Mouse (Mus musculus): Measurements from ENCODE around the gene Hoxd12. TPM values are rescaled to one million over a fixed set of nuclear protein-coding genes. Genes with fewer than 3 reads are reported as not detected.

Hoxd12 gene
- polyA plus RNA-seq, 1 experiment from 2014 or later = not detected

- ATAC-seq = no peak
- no peak overlapping the region for H3K27ac ChIP-seq (ENCODE audit: low read depth, low read length)
- H3K36me3 ChIP-seq (ENCODE audit: control insufficient read depth, insufficient read depth, low read length) = no peaks in the 10 kb centered on the region
- WGBS = 0% methylated on average over 34 of the region's 47 CpGs
- no peaks in the 10 kb centered on the region; the same call in 1 of the 2 replicates for H3K9me3 ChIP-seq (ENCODE audit: control insufficient read depth, low read length)
- peaks cover 45% of the 10 kb centered on the region for H3K27me3 ChIP-seq (replicated peaks; ENCODE audit: control insufficient read depth, insufficient read depth, low read length)
- H3K4me1 ChIP-seq (ENCODE audit: control insufficient read depth, insufficient read depth, low read depth, low read length) = peaks cover 6% of the 10 kb centered on the region
- H3K9ac ChIP-seq (ENCODE audit: low read depth, low read length) = no peak overlapping the region; the same call in 1 of the 2 replicates
- H3K4me3 ChIP-seq (ENCODE audit: low read length) = peak overlapping the region; percentile 37
- peak overlapping the region; percentile 59 for H3K4me2 ChIP-seq (ENCODE audit: low read length)
These were observed 19.4 kb upstream of the Hoxd12 start for GRCm38 (mm10) chr2:74655420-74655781.

GRCm38 (mm10) chr2:74655821-74656631 is 18.8 kb upstream of the Hoxd12 start:
- Histone ChIP-seq H3K9ac (ENCODE audit: low read depth, low read length) (peak overlapping the region; percentile 48), H3K4me1 (ENCODE audit: control insufficient read depth, insufficient read depth, low read depth, low read length) (peaks cover 6% of the 10 kb centered on the region), H3K36me3 (ENCODE audit: control insufficient read depth, insufficient read depth, low read length) (no peaks in the 10 kb centered on the region), H3K4me3 (ENCODE audit: low read length) (peak overlapping the region; percentile 37), H3K4me2 (ENCODE audit: low read length) (peak overlapping the region; percentile 59), H3K9me3 (ENCODE audit: control insufficient read depth, low read length) (no peaks in the 10 kb centered on the region; the same call in 1 of the 2 replicates), H3K27ac (ENCODE audit: low read depth, low read length) (no peak overlapping the region), H3K27me3 (replicated peaks; ENCODE audit: control insufficient read depth, insufficient read depth, low read length) (peaks cover 47% of the 10 kb centered on the region)
- under 1% methylated on average over 38 of the region's 69 CpGs for WGBS
- no peak for ATAC-seq

GRCm38 (mm10) chr2:74656632-74657021 is 18.2 kb upstream of the Hoxd12 start:
- H3K27ac ChIP-seq (ENCODE audit: low read depth, low read length) = no peak overlapping the region
- no peak overlapping the region for H3K4me2 ChIP-seq (ENCODE audit: low read length)
- no peaks in the 10 kb centered on the region; the same call in 1 of the 2 replicates for H3K9me3 ChIP-seq (ENCODE audit: control insufficient read depth, low read length)
- 8% methylated on average over 4 of the region's 4 CpGs for WGBS
- H3K4me1 ChIP-seq (ENCODE audit: control insufficient read depth, insufficient read depth, low read depth, low read length) = peaks cover 6% of the 10 kb centered on the region
- no peak for ATAC-seq
- H3K36me3 ChIP-seq (ENCODE audit: control insufficient read depth, insufficient read depth, low read length) = no peaks in the 10 kb centered on the region
- H3K4me3 ChIP-seq (ENCODE audit: low read length) = no peak overlapping the region
- no peak overlapping the region for H3K9ac ChIP-seq (ENCODE audit: low read depth, low read length)
- H3K27me3 ChIP-seq (replicated peaks; ENCODE audit: control insufficient read depth, insufficient read depth, low read length) = peaks cover 50% of the 10 kb centered on the region

- H3K9ac ChIP-seq (ENCODE audit: low read depth, low read length) = no peak overlapping the region
- no peak overlapping the region for H3K27ac ChIP-seq (ENCODE audit: low read depth, low read length)
- WGBS = 3% methylated on average over 59 of the region's 62 CpGs
- ATAC-seq = no peak
- H3K9me3 ChIP-seq (ENCODE audit: control insufficient read depth, low read length) = no peaks in the 10 kb centered on the region; the same call in 1 of the 2 replicates
- H3K4me2 ChIP-seq (ENCODE audit: low read length) = no peak overlapping the region
- H3K4me3 ChIP-seq (ENCODE audit: low read length) = peak overlapping the region; percentile 14
- peaks cover 6% of the 10 kb centered on the region for H3K4me1 ChIP-seq (ENCODE audit: control insufficient read depth, insufficient read depth, low read depth, low read length)
- no peaks in the 10 kb centered on the region for H3K36me3 ChIP-seq (ENCODE audit: control insufficient read depth, insufficient read depth, low read length)
- H3K27me3 ChIP-seq (replicated peaks; ENCODE audit: control insufficient read depth, insufficient read depth, low read length) = peaks cover 48% of the 10 kb centered on the region
These were observed 17.4 kb upstream of the Hoxd12 start for GRCm38 (mm10) chr2:74657251-74658023.

DNA sequence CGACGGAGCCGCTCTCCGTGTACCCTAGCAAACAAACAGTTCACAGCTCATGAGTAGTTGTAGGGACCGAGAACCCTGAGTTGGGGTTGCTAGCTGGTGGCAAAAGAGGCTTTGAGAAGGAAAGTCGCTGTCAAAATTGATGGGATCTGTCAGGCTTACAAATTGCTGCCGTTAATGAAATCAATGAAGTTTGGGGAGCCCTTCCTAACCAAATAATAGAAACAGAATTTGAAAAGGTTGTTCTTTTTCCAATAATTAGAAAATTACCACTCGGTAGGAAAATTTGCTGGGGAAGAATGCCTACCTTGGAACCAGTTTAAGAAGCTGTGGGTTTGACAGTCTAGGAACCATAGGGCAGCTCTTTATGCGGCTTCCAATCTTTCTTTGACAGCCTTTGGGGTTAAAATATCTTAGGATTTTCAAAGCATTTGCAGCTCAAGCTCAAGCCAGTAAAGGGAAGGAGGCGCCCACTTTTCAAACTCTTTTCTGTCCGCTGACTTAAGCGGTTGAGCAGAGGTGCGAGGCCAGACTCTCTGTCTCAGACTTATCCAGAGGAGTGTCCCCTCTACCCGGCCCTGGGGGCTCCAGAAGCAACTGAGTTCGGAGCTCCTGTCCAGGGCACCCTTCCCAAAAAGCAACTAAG is 16.7 kb upstream of the Hoxd12 start:
- Histone ChIP-seq H3K9me3 (ENCODE audit: control insufficient read depth, low read length) (no peaks in the 10 kb centered on the region; the same call in 1 of the 2 replicates), H3K9ac (ENCODE audit: low read depth, low read length) (no peak overlapping the region), H3K4me3 (ENCODE audit: low read length) (peak overlapping the region; percentile 14; the same call in 1 of the 2 replicates), H3K36me3 (ENCODE audit: control insufficient read depth, insufficient read depth, low read length) (no peaks in the 10 kb centered on the region), H3K27ac (ENCODE audit: low read depth, low read length) (0 out of 2 replicates have a peak overlapping the region, but pooled peaks have one; percentile 21), H3K27me3 (replicated peaks; ENCODE audit: control insufficient read depth, insufficient read depth, low read length) (peaks cover 53% of the 10 kb centered on the region), H3K4me1 (ENCODE audit: control insufficient read depth, insufficient read depth, low read depth, low read length) (peaks cover 6% of the 10 kb centered on the region), H3K4me2 (ENCODE audit: low read length) (no peak overlapping the region)
- ATAC-seq = no peak
- 1% methylated on average over 15 of the region's 15 CpGs for WGBS

DNA sequence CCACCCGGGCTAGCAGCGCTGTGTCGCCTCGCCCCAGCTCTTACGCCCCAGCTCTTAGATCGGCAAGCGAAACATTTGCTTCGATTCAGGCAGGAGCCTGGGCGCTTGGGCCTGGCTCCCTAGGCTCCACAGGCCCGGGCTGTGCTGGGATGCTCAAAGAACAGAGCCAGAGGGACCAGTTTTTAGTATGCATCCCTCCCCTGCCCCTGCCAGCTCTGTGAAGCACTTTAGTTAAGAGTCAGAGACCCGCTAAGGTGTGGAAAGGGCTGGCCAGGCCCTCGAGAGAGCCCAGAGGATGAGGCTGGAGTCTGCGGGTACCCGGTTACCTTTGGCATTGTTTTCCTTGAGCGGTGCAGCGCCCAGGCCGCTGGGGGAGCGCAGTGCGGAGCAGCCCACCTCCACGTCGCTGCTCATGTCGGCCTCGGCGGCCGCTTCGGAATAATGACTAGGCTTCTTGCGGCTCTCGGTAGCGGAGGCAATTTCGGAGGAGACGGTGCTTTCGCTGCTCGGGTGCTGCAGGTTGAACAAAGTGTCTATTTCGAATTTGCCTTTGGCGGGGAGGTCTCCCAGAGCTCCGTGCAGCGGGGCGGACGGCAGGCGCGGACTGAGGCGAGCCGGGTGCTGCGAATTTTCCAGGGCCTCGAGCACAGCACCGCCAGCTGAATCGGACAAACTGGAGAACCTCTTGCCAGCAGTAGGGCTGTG is 16.0 kb upstream of the Hoxd12 start:
- under 1% methylated on average over 47 of the region's 47 CpGs for WGBS
- Histone ChIP-seq H3K4me2 (ENCODE audit: low read length) (no peak overlapping the region), H3K9ac (ENCODE audit: low read depth, low read length) (no peak overlapping the region), H3K4me1 (ENCODE audit: control insufficient read depth, insufficient read depth, low read depth, low read length) (peaks cover 6% of the 10 kb centered on the region), H3K36me3 (ENCODE audit: control insufficient read depth, insufficient read depth, low read length) (no peaks in the 10 kb centered on the region), H3K9me3 (ENCODE audit: control insufficient read depth, low read length) (no peaks in the 10 kb centered on the region; the same call in 1 of the 2 replicates), H3K27ac (ENCODE audit: low read depth, low read length) (0 out of 2 replicates have a peak overlapping the region, but pooled peaks have one; percentile 21), H3K27me3 (replicated peaks; ENCODE audit: control insufficient read depth, insufficient read depth, low read length) (peaks cover 57% of the 10 kb centered on the region), H3K4me3 (ENCODE audit: low read length) (peak overlapping the region; percentile 14)
- ATAC-seq = no peak

- Histone ChIP-seq H3K36me3 (ENCODE audit: control insufficient read depth, insufficient read depth, low read length) (no peaks in the 10 kb centered on the region), H3K4me3 (ENCODE audit: low read length) (peak within 1 kb of the TSS; percentile 14), H3K9ac (ENCODE audit: low read depth, low read length) (no peak within 1 kb of the TSS), H3K27ac (ENCODE audit: low read depth, low read length) (0 out of 2 replicates have a peak within 1 kb of the TSS, but pooled peaks have one; percentile 21), H3K4me1 (ENCODE audit: control insufficient read depth, insufficient read depth, low read depth, low read length) (peaks cover 6% of the 10 kb centered on the region), H3K4me2 (ENCODE audit: low read length) (no peak within 1 kb of the TSS), H3K9me3 (ENCODE audit: control insufficient read depth, low read length) (no peaks in the 10 kb centered on the region; the same call in 1 of the 2 replicates), H3K27me3 (replicated peaks; ENCODE audit: control insufficient read depth, insufficient read depth, low read length) (peaks cover 57% of the 10 kb centered on the region)
- 2% methylated on average over 28 of the region's 28 CpGs for WGBS
- no peak for ATAC-seq
These were observed 15.3 kb upstream of the Hoxd12 start, which contains the start of gene Evx2 for GRCm38 (mm10) chr2:74659507-74660005. Evx2 (minus strand) TSS chr2:74659557.
